Mouse (Mus musculus): Measurements from ENCODE around the gene Nfatc2ip.

The Nfatc2ip gene

GRCm38 (mm10) chr7:126355847-126356597 is 40.5 kb downstream of the Nfatc2ip start:
- DNase-seq (ENCODE audit: low read depth, low spot score): no peak

- DNase-seq (ENCODE audit: low read depth, low spot score): no peak
Measured at GRCm38 (mm10) chr7:126354738-126355614, 41.6 kb downstream of the Nfatc2ip start.

DNA sequence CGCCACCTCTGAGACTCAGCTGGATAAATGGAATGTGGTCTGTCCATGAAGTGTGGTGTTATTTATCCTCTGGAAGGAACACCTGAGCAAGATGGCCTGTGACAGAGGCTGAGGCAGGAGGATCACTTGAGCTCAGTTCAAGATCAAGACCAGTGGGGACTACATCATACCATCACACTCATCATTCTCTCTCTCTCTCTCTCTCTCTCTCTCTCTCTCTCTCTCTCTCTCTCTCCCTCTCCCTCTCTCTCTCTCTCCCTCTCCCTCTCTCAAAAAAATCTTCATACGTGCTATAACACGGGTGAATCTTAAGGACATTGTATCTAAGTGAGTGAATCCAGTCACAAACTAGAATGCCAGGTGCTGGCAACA is 42.6 kb downstream of the Nfatc2ip start:
- no peak for DNase-seq (ENCODE audit: low read depth, low spot score)

DNA sequence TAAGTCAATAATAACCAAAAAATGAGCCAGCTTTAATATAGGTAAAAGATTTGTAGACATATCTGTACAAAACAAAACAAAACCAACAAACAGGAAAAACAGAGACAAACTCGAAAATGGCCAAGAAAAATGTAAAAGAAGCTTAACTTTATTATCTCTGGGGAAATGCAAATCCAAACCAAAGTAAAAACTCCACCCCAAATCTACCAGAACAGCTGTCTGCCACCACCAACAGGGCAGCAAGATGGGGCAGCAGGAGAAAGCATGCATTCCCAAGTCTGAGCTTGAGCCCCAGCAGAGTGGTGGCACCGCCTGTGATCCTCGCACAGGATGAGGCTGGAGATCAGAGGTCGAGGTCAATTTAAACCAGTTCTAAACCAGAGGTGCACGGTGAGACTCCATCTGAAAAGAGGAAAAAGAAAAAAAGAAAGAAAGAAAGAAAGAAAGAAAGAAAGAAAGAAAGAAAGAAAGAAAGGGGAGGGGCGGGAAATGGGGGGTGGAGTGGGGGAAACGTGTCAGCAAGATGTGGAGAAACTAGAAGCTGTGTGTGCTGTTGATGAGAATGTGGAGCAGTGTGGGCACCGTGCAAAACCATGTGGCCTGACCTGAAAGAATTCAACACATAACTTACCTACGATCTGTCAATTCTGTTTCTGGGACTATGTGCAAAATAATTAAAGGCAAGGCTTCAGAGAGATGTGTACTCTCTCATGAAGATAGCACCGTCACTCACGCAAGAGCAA is 43.1 kb downstream of the Nfatc2ip start:
- DNase-seq (ENCODE audit: low read depth, low spot score): no peak

GRCm38 (mm10) chr7:126351419-126351951 is 45.1 kb downstream of the Nfatc2ip start:
- peak; percentile 40 for DNase-seq (ENCODE audit: low read depth, low spot score)

- peak; percentile 40 for DNase-seq (ENCODE audit: low read depth, low spot score)
Measured at GRCm38 (mm10) chr7:126350748-126351418, 45.7 kb downstream of the Nfatc2ip start.

- DNase-seq (ENCODE audit: low read depth, low spot score): no peak
Measured at GRCm38 (mm10) chr7:126348293-126348692, 48.2 kb downstream of the Nfatc2ip start.

DNA sequence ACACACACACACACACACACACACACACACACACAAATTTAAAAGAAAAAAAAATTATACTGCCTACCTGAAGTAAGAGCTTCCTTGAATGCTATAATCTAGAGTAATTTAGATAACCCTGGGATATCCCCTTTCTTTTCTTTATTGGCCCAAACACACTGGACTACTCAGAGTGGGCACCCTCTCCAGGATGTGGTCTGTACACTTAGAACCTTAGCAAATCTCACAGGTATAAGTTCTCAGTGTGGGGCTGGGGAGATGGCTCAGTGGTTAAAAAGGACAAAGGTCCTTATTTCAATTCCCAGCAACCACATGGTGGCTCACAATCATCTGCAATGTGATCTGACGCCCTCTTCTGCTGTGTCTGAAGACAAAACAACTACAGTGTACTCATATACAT is 49.4 kb downstream of the Nfatc2ip start:
- no peak for DNase-seq (ENCODE audit: low read depth, low spot score)

DNA sequence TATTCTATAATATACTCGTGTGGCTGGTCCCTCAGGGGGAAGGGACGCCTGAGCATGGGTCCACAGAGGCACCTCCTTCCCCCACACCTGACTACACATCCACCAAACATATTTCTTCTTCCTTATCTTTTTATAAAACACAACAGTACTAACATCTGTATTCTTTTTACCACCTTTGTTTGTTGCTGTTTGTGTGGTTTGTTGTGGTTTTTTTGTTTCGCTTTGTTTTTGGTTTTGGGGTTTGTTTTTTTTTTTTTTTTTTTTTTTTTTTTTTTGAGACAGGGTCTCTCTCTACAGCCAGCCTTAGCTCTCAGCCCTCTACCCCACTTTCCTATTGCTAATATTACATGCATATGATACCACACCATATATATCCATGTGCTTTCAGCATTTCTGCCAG is 50.6 kb downstream of the Nfatc2ip start:
- DNase-seq (ENCODE audit: low read depth, low spot score): no peak

- no peak for DNase-seq (ENCODE audit: low read depth, low spot score)
Measured at GRCm38 (mm10) chr7:126345557-126345956, 51.0 kb downstream of the Nfatc2ip start.

DNA sequence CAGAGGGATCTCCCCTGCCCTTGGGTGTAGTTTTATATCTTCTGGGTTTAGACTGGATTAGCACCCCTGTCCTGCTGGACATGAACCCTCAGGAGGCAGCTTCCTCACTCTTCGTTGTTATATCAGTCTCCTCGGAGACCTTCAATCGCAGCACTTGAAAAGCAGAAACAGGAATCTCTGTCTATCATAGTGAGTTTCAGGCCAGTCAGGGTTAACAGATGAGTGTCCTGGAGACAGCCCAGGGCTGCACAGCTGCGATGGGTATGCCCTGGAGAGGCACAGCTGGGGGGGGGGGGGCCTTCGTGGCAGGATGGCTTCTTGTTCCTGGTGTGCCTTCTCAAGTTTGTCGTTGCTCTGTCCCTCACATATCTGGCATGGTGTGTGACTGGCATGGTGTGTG is 55.6 kb downstream of the Nfatc2ip start:
- no peak for DNase-seq (ENCODE audit: low read depth, low spot score)

DNA sequence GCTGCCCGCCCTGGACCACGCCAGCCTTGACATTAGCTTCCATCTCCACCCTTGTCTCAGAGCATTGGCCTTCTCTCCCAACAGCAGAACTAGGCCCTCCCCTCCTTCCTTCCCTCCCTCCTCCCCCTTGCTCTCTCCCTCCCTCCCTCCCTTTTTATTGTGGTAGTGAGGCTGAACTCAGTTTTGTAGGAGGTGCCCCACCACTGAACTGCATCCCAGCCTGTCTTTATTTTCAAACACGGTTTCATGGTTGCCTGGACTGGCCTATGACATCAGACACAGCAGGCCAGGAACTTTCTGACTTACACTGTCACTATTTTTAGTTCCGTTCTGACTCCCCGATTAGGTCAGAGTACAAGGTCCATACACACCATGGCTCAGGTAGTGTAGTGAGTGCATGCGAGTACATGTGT is 56.3 kb downstream of the Nfatc2ip start:
- DNase-seq (ENCODE audit: low read depth, low spot score): no peak

DNA sequence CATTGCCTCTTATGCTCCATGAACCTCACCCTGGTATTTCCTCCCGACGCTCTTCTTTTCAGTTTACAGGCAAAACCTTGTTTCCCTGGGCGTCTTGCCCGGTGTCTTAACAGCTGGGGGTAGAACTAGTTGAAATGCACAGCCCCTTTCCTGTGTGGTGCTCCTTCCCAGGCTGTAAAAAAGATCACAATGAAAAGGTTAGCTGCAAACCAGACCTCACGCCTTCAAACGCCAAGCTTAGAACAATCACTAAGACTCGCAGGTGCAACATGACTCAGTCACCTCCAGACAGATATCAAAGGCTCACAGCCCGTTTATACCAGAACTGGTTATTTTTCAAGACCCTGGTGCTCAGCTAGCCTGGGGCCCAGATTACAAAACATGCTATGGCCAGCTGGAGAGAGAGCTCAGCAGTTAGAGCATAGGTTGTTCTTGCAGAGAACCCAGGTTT is 57.0 kb downstream of the Nfatc2ip start:
- no peak for DNase-seq (ENCODE audit: low read depth, low spot score)

- DNase-seq (ENCODE audit: low read depth, low spot score): no peak
Measured at GRCm38 (mm10) chr7:126338906-126339305, 57.6 kb downstream of the Nfatc2ip start.

- DNase-seq (ENCODE audit: low read depth, low spot score): no peak
Measured at GRCm38 (mm10) chr7:126335556-126335955, 61.0 kb downstream of the Nfatc2ip start.
